Mouse (Mus musculus): ENCODE measurements around the gene Heatr4.
A peak's percentile ranks its signal among the peaks of the same experiment; 100 is the strongest.
"Not testable (repeated sequence)": the region's sequence is repeated elsewhere in the genome, so short reads cannot be mapped to it uniquely, and the experiment has no call there.

The Heatr4 gene

GRCm38 (mm10) chr12:83949776-83950492 is 34.7 kb downstream of the Heatr4 start:
- H3K4me1 ChIP-seq (replicated peaks; ENCODE audit: low read depth, low read length) = peaks cover 44% of the 10 kb centered on the region
- TF ChIP-seq NANOG (IDR thresholded peaks at IDR 0.05; ENCODE audit: borderline replicate concordance, low read length) (no peak), POU5F1 (IDR thresholded peaks at IDR 0.05; ENCODE audit: borderline replicate concordance, low read length) (no peak), CTCF (conservative IDR thresholded peaks at IDR 0.05; ENCODE audit: low read length) (no peak)
- peak overlapping the region; percentile 94 for H3K4me3 ChIP-seq (replicated peaks; ENCODE audit: low read length)
- no peaks in the 10 kb centered on the region for H3K9me3 ChIP-seq (ENCODE audit: low read length)
- peaks cover 25% of the 10 kb centered on the region for H3K36me3 ChIP-seq (ENCODE audit: insufficient read depth, low read length)
- peaks cover 15% of the 10 kb centered on the region for H3K27me3 ChIP-seq (ENCODE audit: insufficient read depth, low read length)

- H3K36me3 ChIP-seq (ENCODE audit: insufficient read depth, low read length) = peaks cover 25% of the 10 kb centered on the region
- H3K27me3 ChIP-seq (ENCODE audit: insufficient read depth, low read length) = peaks cover 15% of the 10 kb centered on the region
- TF ChIP-seq POU5F1 (IDR thresholded peaks at IDR 0.05; ENCODE audit: borderline replicate concordance, low read length) (no peak), CTCF (conservative IDR thresholded peaks at IDR 0.05; ENCODE audit: low read length) (no peak), NANOG (IDR thresholded peaks at IDR 0.05; ENCODE audit: borderline replicate concordance, low read length) (no peak)
- H3K4me1 ChIP-seq (replicated peaks; ENCODE audit: low read depth, low read length) = peaks cover 39% of the 10 kb centered on the region
- H3K4me3 ChIP-seq (replicated peaks; ENCODE audit: low read length) = no peak overlapping the region
- no peaks in the 10 kb centered on the region for H3K9me3 ChIP-seq (ENCODE audit: low read length)
These were observed 35.6 kb downstream of the Heatr4 start for GRCm38 (mm10) chr12:83949043-83949442.

GRCm38 (mm10) chr12:83947260-83947811 is 37.3 kb downstream of the Heatr4 start:
- TF ChIP-seq NANOG (IDR thresholded peaks at IDR 0.05; ENCODE audit: borderline replicate concordance, low read length) (no peak), POU5F1 (IDR thresholded peaks at IDR 0.05; ENCODE audit: borderline replicate concordance, low read length) (no peak), CTCF (conservative IDR thresholded peaks at IDR 0.05; ENCODE audit: low read length) (no peak)
- no peak overlapping the region for H3K4me3 ChIP-seq (replicated peaks; ENCODE audit: low read length)
- peaks cover 12% of the 10 kb centered on the region for H3K27me3 ChIP-seq (ENCODE audit: insufficient read depth, low read length)
- H3K9me3 ChIP-seq (ENCODE audit: low read length) = no peaks in the 10 kb centered on the region
- peaks cover 22% of the 10 kb centered on the region for H3K4me1 ChIP-seq (replicated peaks; ENCODE audit: low read depth, low read length)
- H3K36me3 ChIP-seq (ENCODE audit: insufficient read depth, low read length) = peaks cover 9% of the 10 kb centered on the region

- Histone ChIP-seq H3K4me3 (replicated peaks; ENCODE audit: low read length) (no peak overlapping the region), H3K36me3 (ENCODE audit: insufficient read depth, low read length) (no peaks in the 10 kb centered on the region), H3K27me3 (ENCODE audit: insufficient read depth, low read length) (0 out of 2 replicates have a peak, but pooled peaks cover 2% of the 10 kb centered on the region), H3K9me3 (ENCODE audit: low read length) (no peaks in the 10 kb centered on the region), H3K4me1 (replicated peaks; ENCODE audit: low read depth, low read length) (no peaks in the 10 kb centered on the region)
- no peak for TF ChIP-seq NANOG (IDR thresholded peaks at IDR 0.05; ENCODE audit: borderline replicate concordance, low read length)
- TF ChIP-seq POU5F1 (IDR thresholded peaks at IDR 0.05; ENCODE audit: borderline replicate concordance, low read length) = no peak
- no peak for TF ChIP-seq CTCF (conservative IDR thresholded peaks at IDR 0.05; ENCODE audit: low read length)
These were observed 42.7 kb downstream of the Heatr4 start for GRCm38 (mm10) chr12:83941938-83942337.

GRCm38 (mm10) chr12:83940031-83940430 is 44.6 kb downstream of the Heatr4 start:
- Histone ChIP-seq H3K4me3 (replicated peaks; ENCODE audit: low read length) (no peak overlapping the region), H3K9me3 (ENCODE audit: low read length) (no peaks in the 10 kb centered on the region), H3K4me1 (replicated peaks; ENCODE audit: low read depth, low read length) (no peaks in the 10 kb centered on the region), H3K27me3 (ENCODE audit: insufficient read depth, low read length) (0 out of 2 replicates have a peak, but pooled peaks cover 2% of the 10 kb centered on the region), H3K36me3 (ENCODE audit: insufficient read depth, low read length) (no peaks in the 10 kb centered on the region)
- no peak for TF ChIP-seq POU5F1 (IDR thresholded peaks at IDR 0.05; ENCODE audit: borderline replicate concordance, low read length)
- TF ChIP-seq CTCF (conservative IDR thresholded peaks at IDR 0.05; ENCODE audit: low read length) = no peak
- no peak for TF ChIP-seq NANOG (IDR thresholded peaks at IDR 0.05; ENCODE audit: borderline replicate concordance, low read length)

- H3K9me3 ChIP-seq (ENCODE audit: low read length) = no peaks in the 10 kb centered on the region
- H3K36me3 ChIP-seq (ENCODE audit: insufficient read depth, low read length) = no peaks in the 10 kb centered on the region
- H3K4me1 ChIP-seq (replicated peaks; ENCODE audit: low read depth, low read length) = no peaks in the 10 kb centered on the region
- no peak overlapping the region for H3K4me3 ChIP-seq (replicated peaks; ENCODE audit: low read length)
- TF ChIP-seq POU5F1 (IDR thresholded peaks at IDR 0.05; ENCODE audit: borderline replicate concordance, low read length) = no peak
- TF ChIP-seq CTCF (conservative IDR thresholded peaks at IDR 0.05; ENCODE audit: low read length) = no peak
- TF ChIP-seq NANOG (IDR thresholded peaks at IDR 0.05; ENCODE audit: borderline replicate concordance, low read length) = no peak
- H3K27me3 ChIP-seq (ENCODE audit: insufficient read depth, low read length) = 0 out of 2 replicates have a peak, but pooled peaks cover 2% of the 10 kb centered on the region
These were observed 45.3 kb downstream of the Heatr4 start for GRCm38 (mm10) chr12:83939332-83939731.

GRCm38 (mm10) chr12:83938592-83938991 is 46.1 kb downstream of the Heatr4 start:
- not testable (repeated sequence) for H3K27me3 ChIP-seq (ENCODE audit: insufficient read depth, low read length); H3K9me3 ChIP-seq (ENCODE audit: low read length); H3K4me1 ChIP-seq (replicated peaks; ENCODE audit: low read depth, low read length); H3K36me3 ChIP-seq (ENCODE audit: insufficient read depth, low read length); H3K4me3 ChIP-seq (replicated peaks; ENCODE audit: low read length)

GRCm38 (mm10) chr12:83937600-83937999 is 47.1 kb downstream of the Heatr4 start:
- TF ChIP-seq POU5F1 (IDR thresholded peaks at IDR 0.05; ENCODE audit: borderline replicate concordance, low read length) = no peak
- no peak for TF ChIP-seq NANOG (IDR thresholded peaks at IDR 0.05; ENCODE audit: borderline replicate concordance, low read length)
- TF ChIP-seq CTCF (conservative IDR thresholded peaks at IDR 0.05; ENCODE audit: low read length) = no peak
- Histone ChIP-seq H3K27me3 (ENCODE audit: insufficient read depth, low read length) (peaks cover 10% of the 10 kb centered on the region), H3K36me3 (ENCODE audit: insufficient read depth, low read length) (no peaks in the 10 kb centered on the region), H3K4me3 (replicated peaks; ENCODE audit: low read length) (no peak overlapping the region), H3K4me1 (replicated peaks; ENCODE audit: low read depth, low read length) (no peaks in the 10 kb centered on the region), H3K9me3 (ENCODE audit: low read length) (no peaks in the 10 kb centered on the region)

All from E14TG2a.4 (cell line).